Mouse (Mus musculus) bone marrow, adult 2 months (tissue): ENCODE measurements at regions not wholly inside any gene's neighbourhood (a gene's known extent, or its start where the extent isn't known, plus 50 kb on each side); places are given as distances from the start of the nearest gene placed in this dataset.
A peak's percentile ranks its signal among the peaks of the same experiment; 100 is the strongest.

Experiments
- H3K27ac ChIP-seq: fragments of 200-500 bp; 2 replicates; pipeline ENCODE4 v1.5.1; 2012; ENCODE audit warnings: low read depth, mild to moderate bottlenecking, control low read depth, inconsistent platforms, low read length; ENCODE audit not compliant: control insufficient read depth, poor library complexity, insufficient read depth
- H3K4me1 ChIP-seq: fragments of 200-500 bp; 2 replicates; pipeline ENCODE4 v1.6.1; 2011; ENCODE audit warnings: low read length; ENCODE audit not compliant: control insufficient read depth, insufficient read depth
- H3K4me3 ChIP-seq: fragments of 200-500 bp; replicated peaks from 2 replicates; pipeline ENCODE3; 2011; ENCODE audit warnings: mild to moderate bottlenecking, low read depth, low read length, control low read depth; ENCODE audit not compliant: control insufficient read depth
- CTCF ChIP-seq: fragments of 200-500 bp; IDR thresholded peaks from 2 replicates; pipeline ENCODE4 v1.5.1; 2011; ENCODE audit warnings: low read length, control low read depth; ENCODE audit not compliant: control insufficient read depth, insufficient read depth
- POLR2A ChIP-seq: fragments of 200-500 bp; IDR thresholded peaks from 2 replicates; pipeline ENCODE4 v1.6.1; 2011; ENCODE audit warnings: low read depth, mild to moderate bottlenecking, control low read depth, low read length, borderline replicate concordance; ENCODE audit not compliant: control insufficient read depth
- WGBS: fragments of 180-500 bp; shearing (Covaris S2); methylation state at CpG from one replicate; pipeline ENCODE4 v1.1.7; 2018; 5-methylcytosine and 5-hydroxymethylcytosine counted together

GRCm38 (mm10) chr13:52046020-52046419, 199.5 kb downstream of the Gadd45g start:
- H3K4me3 ChIP-seq: no peak overlapping the region
- peaks cover 4% of the 10 kb centered on the region; the same call in 1 of the 2 replicates for H3K4me1 ChIP-seq
- TF ChIP-seq POLR2A (no peak), CTCF (no peak)
- no peak overlapping the region for H3K27ac ChIP-seq
- WGBS: 74% methylated on average over 5 of the region's 5 CpGs

DNA sequence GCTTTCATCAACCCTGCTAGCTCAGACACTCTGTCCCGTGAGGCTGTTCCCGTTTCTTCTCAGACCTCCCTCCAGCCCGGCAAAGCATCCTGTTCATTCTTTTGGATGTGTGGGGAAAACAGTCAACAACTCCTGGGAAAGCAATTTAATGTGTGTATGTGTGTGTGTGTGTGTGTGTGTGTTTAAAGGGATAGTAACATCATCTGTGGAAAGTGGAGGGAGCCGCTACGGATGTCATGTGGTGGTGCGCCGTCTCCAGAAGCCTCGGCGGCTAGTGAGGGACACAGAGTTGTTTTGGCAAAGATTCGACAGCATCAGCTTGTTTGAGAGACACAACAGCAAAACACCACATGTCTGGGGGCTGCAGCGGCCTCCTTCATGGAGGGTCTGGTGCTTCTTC, 200.2 kb downstream of the Gadd45g start:
- Histone ChIP-seq H3K27ac (no peak overlapping the region; the same call in 1 of the 2 replicates), H3K4me1 (peaks cover 4% of the 10 kb centered on the region; the same call in 1 of the 2 replicates), H3K4me3 (no peak overlapping the region)
- 84% methylated on average over 11 of the region's 11 CpGs for WGBS
- TF ChIP-seq POLR2A (no peak), CTCF (no peak)

- Histone ChIP-seq H3K4me1 (no peaks in the 10 kb centered on the region), H3K27ac (no peak overlapping the region), H3K4me3 (no peak overlapping the region)
- 71% methylated on average over 6 of the region's 6 CpGs for WGBS
- TF ChIP-seq POLR2A (no peak), CTCF (no peak)
Observed at GRCm38 (mm10) chr13:52047937-52048336, 201.5 kb downstream of the Gadd45g start.

GRCm38 (mm10) chr13:52048777-52049176, 202.3 kb downstream of the Gadd45g start:
- Histone ChIP-seq H3K27ac (no peak overlapping the region), H3K4me3 (no peak overlapping the region), H3K4me1 (no peaks in the 10 kb centered on the region)
- 78% methylated on average over 3 of the region's 3 CpGs for WGBS
- TF ChIP-seq POLR2A (no peak), CTCF (no peak)

DNA sequence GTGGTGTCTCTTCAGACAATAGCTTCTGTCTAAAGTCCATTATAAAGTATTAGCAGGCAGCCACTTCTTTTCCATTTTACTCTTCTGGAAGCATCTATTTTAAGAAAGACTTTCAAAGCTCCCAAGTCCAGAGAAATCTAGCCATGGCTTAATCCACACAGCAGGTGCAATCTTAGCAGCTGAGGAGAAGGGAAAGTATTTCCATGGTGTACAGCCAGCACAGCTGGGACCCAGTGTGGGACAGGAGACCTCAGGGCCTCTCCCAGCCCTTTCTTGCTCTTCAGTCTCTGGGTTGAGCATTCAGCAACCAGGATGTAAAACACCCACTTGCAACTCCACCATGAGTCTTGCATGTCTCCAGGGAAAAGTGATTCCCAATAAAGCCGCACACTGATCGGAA, 202.8 kb downstream of the Gadd45g start:
- H3K4me1 ChIP-seq: no peaks in the 10 kb centered on the region
- 95% methylated on average over 2 of the region's 2 CpGs for WGBS
- TF ChIP-seq POLR2A: no peak
- no peak for TF ChIP-seq CTCF
- no peak overlapping the region for H3K27ac ChIP-seq
- no peak overlapping the region for H3K4me3 ChIP-seq

GRCm38 (mm10) chr13:52055741-52056140, 209.3 kb downstream of the Gadd45g start:
- Histone ChIP-seq H3K27ac (no peak overlapping the region), H3K4me3 (no peak overlapping the region), H3K4me1 (no peaks in the 10 kb centered on the region)
- 80% methylated on average over 8 of the region's 8 CpGs for WGBS
- TF ChIP-seq POLR2A: no peak
- TF ChIP-seq CTCF: no peak

GRCm38 (mm10) chr13:52057456-52057855, 211.0 kb downstream of the Gadd45g start:
- Histone ChIP-seq H3K4me1 (peaks cover 7% of the 10 kb centered on the region; the same call in 1 of the 2 replicates), H3K27ac (no peak overlapping the region), H3K4me3 (no peak overlapping the region)
- TF ChIP-seq CTCF (no peak), POLR2A (no peak)
- 89% methylated on average over 10 of the region's 10 CpGs for WGBS

- peaks cover 7% of the 10 kb centered on the region; the same call in 1 of the 2 replicates for H3K4me1 ChIP-seq
- no peak overlapping the region for H3K27ac ChIP-seq
- WGBS: 68% methylated on average over 22 of the region's 22 CpGs
- H3K4me3 ChIP-seq: no peak overlapping the region
- TF ChIP-seq CTCF: no peak
- no peak for TF ChIP-seq POLR2A
Observed at GRCm38 (mm10) chr13:52059756-52060417, 213.4 kb downstream of the Gadd45g start.

GRCm38 (mm10) chr13:52060418-52060870, 214.0 kb downstream of the Gadd45g start:
- Histone ChIP-seq H3K4me1 (peaks cover 7% of the 10 kb centered on the region; the same call in 1 of the 2 replicates), H3K4me3 (no peak overlapping the region), H3K27ac (no peak overlapping the region)
- 80% methylated on average over 10 of the region's 10 CpGs for WGBS
- no peak for TF ChIP-seq POLR2A
- TF ChIP-seq CTCF: no peak

GRCm38 (mm10) chr13:52061454-52061853, 215.0 kb downstream of the Gadd45g start:
- no peak overlapping the region for H3K4me3 ChIP-seq
- H3K27ac ChIP-seq: peak overlapping the region; percentile 15
- H3K4me1 ChIP-seq: peaks cover 7% of the 10 kb centered on the region; the same call in 1 of the 2 replicates
- TF ChIP-seq POLR2A (no peak), CTCF (no peak)
